Mouse (Mus musculus): ENCODE measurements at regions not wholly inside any gene's neighbourhood (a gene's known extent, or its start where the extent isn't known, plus 50 kb on each side); places are given as distances from the start of the nearest gene placed in this dataset.

DNA sequence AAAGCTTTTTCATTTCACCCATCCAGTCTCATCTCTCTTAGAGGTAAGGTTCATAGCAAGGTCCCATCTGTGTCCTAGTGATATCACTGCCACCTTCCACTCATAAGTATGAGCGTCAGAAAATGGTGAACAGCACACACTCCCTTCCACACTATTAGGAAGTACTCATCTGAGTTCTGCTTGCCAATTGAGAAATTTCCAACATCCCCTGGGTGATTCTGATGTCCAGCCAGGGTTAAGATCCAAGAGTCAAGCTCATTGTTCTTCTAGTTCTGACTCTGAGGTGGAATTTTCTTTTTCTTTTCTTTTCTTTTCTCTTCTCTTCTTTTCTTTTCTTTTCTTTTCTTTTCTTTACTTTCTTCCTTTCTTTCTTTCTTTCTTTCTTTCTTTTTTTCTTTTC lies 577.3 kb downstream of the Rwdd3 start:
- no peaks in the 10 kb centered on the region for H3K27me3 ChIP-seq (replicated peaks)
- peaks cover 15% of the 10 kb centered on the region for H3K9me3 ChIP-seq
- H3K36me3 ChIP-seq (replicated peaks; ENCODE audit: low read length) = no peaks in the 10 kb centered on the region
- H3K4me3 ChIP-seq (replicated peaks) = no peak overlapping the region
- H3K4me1 ChIP-seq = no peaks in the 10 kb centered on the region
- TF ChIP-seq GATA1 (IDR thresholded peaks at IDR 0.05; ENCODE audit: borderline replicate concordance, low read length) = no peak
- no peak for TF ChIP-seq FLI1 (IDR thresholded peaks at IDR 0.05; ENCODE audit: low read length)

DNA sequence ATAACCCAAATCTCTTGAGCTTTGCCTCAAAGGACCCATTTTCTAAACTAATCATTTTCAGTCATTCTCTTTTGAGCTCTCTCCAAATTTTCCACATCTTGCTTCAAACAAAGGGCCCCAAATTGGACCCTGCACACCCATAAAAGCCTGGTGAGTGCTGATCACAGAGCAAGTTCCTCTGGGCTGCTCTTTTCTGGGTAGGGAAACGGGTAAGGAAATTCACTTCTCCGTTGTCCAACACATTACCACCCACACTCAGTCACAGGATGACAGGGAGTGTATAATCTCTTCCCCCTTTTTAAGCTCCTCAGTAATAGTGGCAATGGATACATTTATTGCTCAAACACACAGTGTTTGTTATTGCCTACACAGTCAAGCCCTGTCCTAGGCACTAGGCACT lies 580.3 kb downstream of the Rwdd3 start:
- Histone ChIP-seq H3K4me1 (no peaks in the 10 kb centered on the region), H3K4me3 (replicated peaks) (no peak overlapping the region), H3K36me3 (replicated peaks; ENCODE audit: low read length) (no peaks in the 10 kb centered on the region), H3K9me3 (peaks cover 10% of the 10 kb centered on the region), H3K27me3 (replicated peaks) (no peaks in the 10 kb centered on the region)
- no peak for TF ChIP-seq FLI1 (IDR thresholded peaks at IDR 0.05; ENCODE audit: low read length)
- TF ChIP-seq GATA1 (IDR thresholded peaks at IDR 0.05; ENCODE audit: borderline replicate concordance, low read length) = no peak

DNA sequence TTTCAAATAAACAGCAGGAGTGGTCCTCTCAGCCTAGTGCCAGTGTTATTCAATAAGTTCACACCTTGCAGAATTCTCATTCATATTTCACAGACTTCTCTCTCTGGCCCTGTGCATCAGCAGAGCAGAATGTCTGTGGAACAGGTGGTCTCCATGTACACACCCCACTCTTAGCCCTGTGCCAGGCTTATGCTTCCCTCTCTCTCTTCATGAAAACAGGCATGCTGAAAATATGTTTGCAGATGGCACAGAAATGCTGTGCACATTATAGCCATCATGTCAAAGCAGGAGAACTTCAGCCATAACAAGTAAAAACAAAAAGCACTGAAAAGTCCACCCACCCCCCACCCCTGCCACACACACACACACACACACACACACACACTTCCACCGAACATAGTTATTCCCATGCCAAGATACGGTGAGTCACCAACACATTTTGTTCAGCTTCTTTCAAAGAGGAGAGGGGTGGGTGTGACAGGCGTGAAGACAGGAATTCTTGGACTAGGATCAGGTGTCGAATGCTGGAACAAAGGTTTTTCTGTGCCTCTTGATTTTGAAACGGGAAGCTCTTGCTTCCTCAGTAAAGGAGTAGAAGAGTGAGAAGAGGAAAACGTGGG lies 600.6 kb downstream of the Rwdd3 start:
- H3K27me3 ChIP-seq (replicated peaks) = no peaks in the 10 kb centered on the region
- TF ChIP-seq FLI1 (IDR thresholded peaks at IDR 0.05; ENCODE audit: low read length) (no peak), GATA1 (IDR thresholded peaks at IDR 0.05; ENCODE audit: borderline replicate concordance, low read length) (no peak)
- H3K4me3 ChIP-seq (replicated peaks) = no peak overlapping the region
- no peaks in the 10 kb centered on the region for H3K36me3 ChIP-seq (replicated peaks; ENCODE audit: low read length)
- no peaks in the 10 kb centered on the region for H3K4me1 ChIP-seq
- no peaks in the 10 kb centered on the region; the same call in 1 of the 2 replicates for H3K9me3 ChIP-seq

DNA sequence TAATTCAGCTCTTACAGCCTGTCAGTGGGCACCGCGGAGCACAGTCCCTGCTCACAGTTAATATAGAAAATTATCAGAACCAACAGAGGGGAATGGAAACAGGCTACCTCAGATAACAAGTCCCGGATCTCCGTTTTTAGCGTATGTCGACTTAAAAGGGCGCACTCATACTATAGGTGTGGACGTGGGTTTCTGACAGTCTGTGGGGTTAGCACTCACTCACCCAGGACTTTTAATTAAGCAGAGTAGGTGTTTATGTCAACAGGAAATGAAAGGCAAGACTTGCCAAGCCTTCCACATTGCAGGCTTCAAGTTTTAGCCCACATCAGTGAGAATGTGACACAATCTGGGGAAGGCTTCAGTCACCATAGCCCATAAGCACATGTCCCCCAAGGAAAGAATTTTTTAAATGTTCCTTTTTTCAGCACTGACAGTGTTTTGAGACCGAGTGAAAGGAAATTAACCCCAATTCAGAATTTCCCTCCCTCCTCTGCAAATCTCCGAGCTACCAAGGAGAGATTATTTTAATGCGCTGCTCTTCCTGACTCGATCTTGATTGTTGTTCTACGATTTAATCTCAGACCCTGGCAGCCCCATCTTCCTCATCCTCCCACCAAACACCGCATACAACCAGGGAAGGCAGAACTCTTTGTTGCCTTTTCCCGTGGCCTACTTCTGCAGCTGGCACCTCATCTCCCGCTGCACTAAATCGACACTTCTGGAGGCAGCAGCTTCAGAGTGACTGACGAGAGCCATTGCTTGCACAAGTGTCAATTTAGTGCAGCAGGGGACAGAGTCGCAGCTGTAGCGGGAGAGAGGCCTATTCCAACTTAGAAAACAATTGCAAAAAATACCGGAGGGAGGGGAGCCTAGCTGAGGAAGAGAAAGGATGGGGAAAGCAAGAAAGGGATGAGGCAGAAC lies 629.7 kb downstream of the Rwdd3 start:
- Histone ChIP-seq H3K4me1 (no peaks in the 10 kb centered on the region), H3K4me3 (replicated peaks) (no peak overlapping the region), H3K9me3 (peaks cover 15% of the 10 kb centered on the region), H3K36me3 (replicated peaks; ENCODE audit: low read length) (no peaks in the 10 kb centered on the region), H3K27me3 (replicated peaks) (no peaks in the 10 kb centered on the region)
- TF ChIP-seq FLI1 (IDR thresholded peaks at IDR 0.05; ENCODE audit: low read length) = no peak
- TF ChIP-seq GATA1 (IDR thresholded peaks at IDR 0.05; ENCODE audit: borderline replicate concordance, low read length) = no peak

DNA sequence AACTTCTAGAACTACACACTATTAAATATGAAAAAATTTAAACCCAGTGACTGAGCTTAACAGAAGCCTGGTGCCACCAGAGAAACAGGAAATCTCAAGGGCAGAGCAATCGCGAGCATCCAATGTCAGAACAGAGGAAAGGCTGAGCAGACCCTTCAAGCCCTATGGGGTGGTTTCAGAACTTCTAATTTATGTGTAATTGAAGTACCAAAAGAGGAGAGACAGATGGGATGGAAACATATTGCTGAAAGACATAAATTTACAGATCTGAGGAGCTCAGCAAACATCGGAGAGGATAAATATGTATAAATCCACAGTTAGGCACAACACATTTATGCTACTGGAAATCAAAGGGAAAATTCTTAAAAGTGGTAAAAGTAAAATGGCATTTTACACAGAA lies 637.6 kb downstream of the Rwdd3 start:
- Histone ChIP-seq H3K9me3 (peaks cover 7% of the 10 kb centered on the region; the same call in 1 of the 2 replicates), H3K4me3 (replicated peaks) (no peak overlapping the region), H3K36me3 (replicated peaks; ENCODE audit: low read length) (no peaks in the 10 kb centered on the region), H3K27me3 (replicated peaks) (no peaks in the 10 kb centered on the region), H3K4me1 (no peaks in the 10 kb centered on the region)
- TF ChIP-seq GATA1 (IDR thresholded peaks at IDR 0.05; ENCODE audit: borderline replicate concordance, low read length) (no peak), FLI1 (IDR thresholded peaks at IDR 0.05; ENCODE audit: low read length) (no peak)

DNA sequence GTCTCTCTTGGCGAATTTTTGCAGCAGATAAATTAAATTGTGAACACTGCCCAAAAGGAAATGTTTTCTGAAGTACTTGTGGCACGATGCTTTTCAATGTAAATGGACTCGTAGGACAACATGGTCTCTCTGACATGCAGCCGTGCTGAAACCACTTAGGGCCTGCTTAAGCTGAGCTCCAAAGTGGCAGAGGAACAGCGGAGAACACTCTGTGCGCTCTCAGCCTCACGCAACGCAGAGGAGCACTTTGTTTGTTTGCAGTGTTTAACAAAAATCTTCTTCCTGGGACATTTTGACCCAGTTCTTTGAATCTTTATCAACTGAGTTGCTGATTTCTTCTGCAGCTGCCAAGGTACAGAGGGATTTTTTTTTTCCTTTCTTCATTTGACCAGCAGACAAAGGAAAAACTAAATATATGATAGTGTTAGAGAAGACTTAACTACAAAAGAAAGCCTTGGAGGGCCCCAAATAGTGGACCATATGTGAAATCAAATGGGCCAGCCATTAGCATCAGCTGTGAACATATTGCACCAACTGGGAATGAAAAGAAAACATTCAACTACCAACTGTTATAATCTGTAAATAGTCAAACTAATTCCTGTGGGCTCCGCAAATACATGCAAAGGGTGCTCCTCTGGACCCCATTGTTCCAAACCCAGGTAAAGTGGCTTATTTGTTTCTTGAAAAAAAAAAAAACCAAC lies 639.5 kb downstream of the Rwdd3 start:
- H3K4me3 ChIP-seq (replicated peaks) = peak overlapping the region; percentile 14
- no peaks in the 10 kb centered on the region for H3K27me3 ChIP-seq (replicated peaks)
- H3K36me3 ChIP-seq (replicated peaks; ENCODE audit: low read length) = no peaks in the 10 kb centered on the region
- H3K9me3 ChIP-seq = peaks cover 7% of the 10 kb centered on the region; the same call in 1 of the 2 replicates
- no peaks in the 10 kb centered on the region for H3K4me1 ChIP-seq
- TF ChIP-seq GATA1 (IDR thresholded peaks at IDR 0.05; ENCODE audit: borderline replicate concordance, low read length) (no peak), FLI1 (IDR thresholded peaks at IDR 0.05; ENCODE audit: low read length) (no peak)

DNA sequence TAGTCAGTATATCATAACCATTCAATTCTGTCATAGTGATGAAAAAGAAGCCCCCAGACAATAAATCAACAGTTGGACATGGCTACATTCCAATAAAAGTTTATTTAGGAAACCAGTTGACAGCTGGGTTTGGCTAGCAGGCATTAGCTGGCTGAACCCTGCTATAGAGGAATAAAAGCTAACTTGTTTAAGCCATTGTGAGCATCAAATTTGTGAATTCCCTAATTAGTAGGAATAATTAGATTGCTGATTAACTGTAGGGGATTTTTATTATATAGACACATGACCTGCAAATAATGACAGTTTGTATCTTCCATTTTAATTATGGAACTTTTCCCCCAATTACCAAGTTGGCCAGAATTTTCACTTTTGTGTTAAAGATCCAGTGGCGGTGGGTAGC lies 659.8 kb downstream of the Rwdd3 start:
- Histone ChIP-seq H3K36me3 (replicated peaks; ENCODE audit: low read length) (no peaks in the 10 kb centered on the region), H3K27me3 (replicated peaks) (no peaks in the 10 kb centered on the region), H3K9me3 (no peaks in the 10 kb centered on the region; the same call in 1 of the 2 replicates), H3K4me3 (replicated peaks) (no peak overlapping the region), H3K4me1 (no peaks in the 10 kb centered on the region)
- no peak for TF ChIP-seq GATA1 (IDR thresholded peaks at IDR 0.05; ENCODE audit: borderline replicate concordance, low read length)
- TF ChIP-seq FLI1 (IDR thresholded peaks at IDR 0.05; ENCODE audit: low read length) = no peak

DNA sequence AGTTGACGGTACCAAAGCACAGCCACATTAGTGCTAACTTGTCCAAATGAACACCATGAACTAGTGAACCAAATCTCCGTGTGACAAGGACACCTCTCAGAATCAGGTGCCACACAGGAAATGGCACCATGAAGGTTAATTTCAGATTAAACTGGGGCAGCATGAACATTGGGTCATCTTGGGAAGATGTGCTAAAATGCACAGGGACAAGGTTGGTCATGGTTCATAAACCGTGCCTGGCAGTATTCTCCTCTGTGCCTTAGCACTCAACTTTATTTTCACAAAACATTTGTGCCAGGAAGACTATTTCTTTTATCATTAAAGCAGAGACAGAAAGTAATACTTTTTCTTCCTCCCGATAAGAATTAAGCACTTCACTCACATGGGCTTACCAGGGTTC lies 672.6 kb downstream of the Rwdd3 start:
- Histone ChIP-seq H3K36me3 (replicated peaks; ENCODE audit: low read length) (no peaks in the 10 kb centered on the region), H3K4me1 (no peaks in the 10 kb centered on the region), H3K27me3 (replicated peaks) (no peaks in the 10 kb centered on the region), H3K9me3 (peaks cover 13% of the 10 kb centered on the region), H3K4me3 (replicated peaks) (no peak overlapping the region)
- no peak for TF ChIP-seq FLI1 (IDR thresholded peaks at IDR 0.05; ENCODE audit: low read length)
- TF ChIP-seq GATA1 (IDR thresholded peaks at IDR 0.05; ENCODE audit: borderline replicate concordance, low read length) = no peak

DNA sequence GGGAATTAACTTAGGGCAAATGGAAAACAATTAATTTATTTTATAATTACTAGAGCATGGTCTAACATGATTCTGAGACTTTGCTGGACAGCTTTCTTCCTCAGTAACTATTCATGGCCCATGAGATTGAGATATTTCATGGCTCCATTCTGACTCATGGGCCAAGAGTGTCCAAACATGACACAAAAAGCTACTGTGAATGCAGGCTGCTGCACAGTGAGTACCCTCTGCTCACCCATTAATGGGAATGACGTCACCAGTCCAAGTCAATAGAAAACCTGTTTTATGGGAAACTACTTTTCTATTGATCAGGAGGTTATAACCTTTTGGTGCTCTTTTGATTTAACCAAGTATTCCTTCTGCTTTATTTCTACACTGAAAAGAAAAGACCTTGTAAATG lies 693.6 kb downstream of the Rwdd3 start:
- H3K9me3 ChIP-seq = peaks cover 9% of the 10 kb centered on the region
- no peak overlapping the region for H3K4me3 ChIP-seq (replicated peaks)
- no peaks in the 10 kb centered on the region for H3K27me3 ChIP-seq (replicated peaks)
- TF ChIP-seq FLI1 (IDR thresholded peaks at IDR 0.05; ENCODE audit: low read length) (no peak), GATA1 (IDR thresholded peaks at IDR 0.05; ENCODE audit: borderline replicate concordance, low read length) (no peak)
- no peaks in the 10 kb centered on the region for H3K36me3 ChIP-seq (replicated peaks; ENCODE audit: low read length)
- no peaks in the 10 kb centered on the region for H3K4me1 ChIP-seq

All from megakaryocyte, embryonic 14.5 days (primary cell).